Mouse (Mus musculus) left cerebral cortex, postnatal 25 days (tissue): ENCODE results near the gene Ablim1. TPM values are rescaled to one million over a fixed set of nuclear protein-coding genes. Genes with fewer than 3 reads are reported as not detected.

ENCODE experiments used
- DNase-seq, 2 experiments: peaks; one replicate each; pipeline ENCODE4 v3.0.0; 2022; ENCODE audit warnings: low spot score in 2 of 2, mixed read lengths in 1 of 2
- intact Hi-C: fragments of 180-260 bp; cut with DNase I; formaldehyde crosslinking; loops from one replicate; pipeline ENCODE4 v1.15.1; 2025
- total RNA-seq, 2 experiments: library from RNA; stranded (reverse); gene quantifications; 2 replicates each; pipeline ENCODE4 v1.2.3; 2021

The Ablim1 gene
- total RNA-seq = 100 to 1,000 TPM; 106 to 113 TPM

- intact Hi-C loops = loop anchor here (1.0 to 2.0 kb wide), 2 partner anchors 40 to 76 kb away; no protein-coding TSS in a partner anchor
- DNase-seq = peak; percentile 50 to 52
These were observed at the start of gene Ablim1 for GRCm38 (mm10) chr19:57314346-57315012. Gene Ablim1 (minus strand): TSS chr19:57314919.

GRCm38 (mm10) chr19:57363538-57363937, 48.8 kb upstream of the Ablim1 start:
- intact Hi-C loops = no loop called here
- no peak for DNase-seq

DNA sequence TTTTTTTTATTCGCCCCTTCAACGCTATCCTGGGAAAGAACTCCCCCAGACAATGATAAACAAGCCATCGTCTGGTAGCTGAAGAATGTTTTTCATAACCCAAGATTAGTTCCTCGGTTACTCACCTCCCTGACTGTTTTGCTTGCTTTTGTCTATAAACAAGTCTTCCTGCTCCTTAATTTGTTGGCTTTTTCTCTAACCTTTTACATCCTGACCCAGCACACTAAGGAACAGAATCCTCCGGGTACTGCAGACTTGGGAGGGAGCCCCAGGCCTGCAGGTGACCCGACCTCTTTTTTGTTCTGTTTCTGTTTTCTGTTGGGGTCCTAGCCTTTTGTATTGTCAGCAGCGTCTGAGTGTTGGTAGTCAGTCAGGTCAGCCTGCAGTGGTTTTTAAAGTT, 48.4 kb upstream of the Ablim1 start:
- no peak for DNase-seq
- intact Hi-C loops = no loop called here

DNA sequence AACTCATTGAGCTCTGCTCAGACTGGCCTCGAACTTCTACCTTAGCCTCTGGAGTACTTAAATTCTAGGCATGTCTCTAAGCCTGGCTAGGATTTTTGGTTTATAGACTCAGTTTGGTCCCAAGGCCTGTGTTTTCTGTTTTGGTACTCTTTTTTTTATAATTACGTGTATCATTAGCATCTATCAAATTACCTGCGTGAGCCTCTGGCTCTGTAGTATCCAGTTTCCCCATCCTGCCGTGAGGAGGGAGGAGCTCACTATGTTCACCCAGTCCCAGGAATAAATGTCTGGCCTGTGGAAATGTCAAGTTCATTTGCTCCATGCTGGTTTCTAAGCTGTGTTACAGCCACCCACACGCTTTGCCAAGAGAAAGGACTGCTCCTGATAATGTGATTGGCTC, 47.9 kb upstream of the Ablim1 start:
- intact Hi-C loops = no loop called here
- peak in 1 of 2 experiments; percentile 35 for DNase-seq

DNA sequence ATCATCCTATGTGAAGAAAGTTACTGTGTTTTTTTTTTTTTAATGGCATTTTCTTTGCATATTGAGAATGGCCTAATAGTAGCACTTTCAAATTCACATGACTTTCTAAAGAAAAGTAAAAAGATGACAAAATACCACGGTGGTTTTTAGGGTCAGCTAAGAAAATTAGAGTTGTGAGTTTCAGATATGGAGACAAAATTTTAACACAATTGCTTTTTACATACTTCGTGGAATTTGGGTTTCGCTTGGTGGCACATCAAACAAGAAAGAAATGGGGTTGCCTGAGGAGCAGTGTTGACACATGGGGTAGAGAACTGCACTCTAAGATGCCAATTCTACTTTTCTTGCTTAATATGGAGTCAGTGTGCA, 47.2 kb upstream of the Ablim1 start:
- intact Hi-C loops = no loop called here
- DNase-seq = no peak

DNA sequence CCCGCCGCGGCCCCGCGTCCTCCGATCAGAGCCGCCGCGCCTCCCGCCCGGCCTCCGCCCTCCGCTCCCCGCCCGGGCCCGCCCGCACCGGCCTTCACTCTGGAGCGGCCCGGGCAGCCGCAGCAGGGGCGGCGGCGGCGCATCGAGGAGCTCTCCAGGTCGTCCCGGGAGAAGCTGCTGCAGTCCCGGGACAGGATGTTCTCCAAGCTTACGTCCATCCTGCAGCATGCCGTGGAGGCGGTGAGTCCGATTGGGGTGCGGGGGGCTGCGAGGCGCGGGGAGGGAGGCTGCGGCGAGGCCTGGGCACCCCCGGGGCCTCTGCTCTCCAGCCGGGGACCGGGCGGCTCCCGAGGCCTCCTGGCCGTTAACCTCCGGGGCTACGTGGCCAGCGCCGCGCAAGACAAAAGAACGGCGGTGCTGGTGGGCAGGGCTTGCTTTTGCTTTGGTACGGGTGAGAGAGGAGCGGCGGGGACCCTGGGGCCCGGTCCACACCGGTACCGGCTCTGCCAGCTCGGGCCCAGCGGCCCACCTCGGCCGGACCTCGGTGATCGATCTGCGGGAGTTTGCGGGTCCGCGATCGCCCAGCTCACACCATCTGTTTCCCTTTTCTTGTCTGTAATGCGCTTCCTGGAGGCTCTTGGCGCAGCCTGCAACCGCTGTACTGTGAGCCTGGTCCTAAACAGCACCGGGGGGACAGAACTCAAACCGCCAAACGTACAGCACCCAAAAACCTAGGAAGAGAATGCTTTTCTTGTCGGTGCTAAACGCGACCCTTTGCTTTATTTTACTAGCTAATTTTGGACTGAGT, 46.6 kb upstream of the Ablim1 start:
- intact Hi-C loops = no loop called here
- peak; percentile 46 to 58 for DNase-seq

DNA sequence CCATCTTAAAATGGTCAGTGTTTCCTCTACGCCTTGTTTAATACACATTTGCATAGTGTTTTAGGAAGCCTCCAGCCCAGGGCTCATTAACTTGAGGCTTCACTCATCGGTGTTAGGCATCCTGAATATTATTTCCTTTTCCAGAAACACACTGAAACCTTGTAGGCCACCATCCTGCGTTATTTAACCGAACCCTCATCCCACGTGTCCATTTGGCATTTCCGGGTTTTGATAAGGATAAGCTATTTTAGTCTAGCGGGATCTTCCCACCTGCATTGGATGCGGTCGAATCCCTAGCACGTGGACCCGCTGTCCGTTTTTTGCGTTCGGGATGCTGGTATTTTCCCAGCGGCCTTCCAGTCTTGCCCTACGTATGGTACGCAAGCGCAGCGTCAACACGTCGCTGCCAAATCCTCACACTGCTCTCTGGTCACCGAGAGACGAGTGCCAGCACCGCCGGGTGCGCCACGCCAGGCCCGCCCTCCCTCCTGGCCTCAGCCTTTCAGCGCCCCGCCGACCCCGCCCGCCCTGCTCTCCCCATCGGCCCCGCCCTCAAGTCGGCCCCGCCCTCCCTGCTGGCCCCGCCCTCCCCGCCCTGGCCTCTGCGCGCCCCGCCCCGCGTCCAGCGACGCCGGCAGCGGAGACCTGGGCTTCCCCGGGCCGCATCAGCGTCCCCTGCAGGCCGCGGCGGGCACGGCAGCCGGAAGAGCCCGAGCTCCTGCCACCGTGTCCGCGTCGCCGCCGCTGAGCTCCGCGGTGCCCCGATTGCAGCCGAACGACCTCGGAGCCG, 45.8 kb upstream of the Ablim1 start, which contains the start of gene Fam160b1:
Gene Fam160b1 (plus strand): TSS at position 340 of the 790 bp plus-strand sequence.
- peak; percentile 93 to 94 for DNase-seq
- intact Hi-C loops = no loop called here

DNA sequence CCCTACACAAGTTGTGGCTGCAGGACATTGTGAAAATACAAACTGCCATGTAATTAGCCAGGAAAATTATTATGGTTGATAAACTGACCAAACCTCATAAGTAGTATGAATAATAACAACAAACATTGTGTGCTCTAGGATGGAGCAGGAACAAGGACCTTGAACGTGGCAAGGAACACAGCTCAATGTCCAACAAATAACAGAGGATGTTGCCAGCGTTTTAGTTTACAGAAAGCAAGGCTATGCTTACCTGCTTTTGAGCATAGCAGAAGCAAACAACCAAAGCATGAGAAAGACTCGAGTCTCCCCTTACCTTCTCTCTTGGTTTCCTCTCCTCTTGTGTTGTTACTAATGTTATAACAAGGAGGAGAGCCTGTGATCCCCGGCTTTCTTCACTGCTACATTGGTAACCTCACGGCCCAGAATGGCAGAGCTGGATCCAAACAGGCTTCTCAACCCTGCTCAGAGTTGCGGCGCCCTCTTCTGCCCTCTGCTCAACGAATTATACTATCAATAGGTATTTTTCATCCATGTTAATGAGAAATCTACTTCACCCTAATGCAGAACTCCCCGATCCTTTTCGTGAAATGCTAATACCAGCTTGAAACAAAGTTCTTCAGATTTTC, 45.1 kb upstream of the Ablim1 start:
- intact Hi-C loops = no loop called here
- peak; percentile 18 to 33 for DNase-seq

DNA sequence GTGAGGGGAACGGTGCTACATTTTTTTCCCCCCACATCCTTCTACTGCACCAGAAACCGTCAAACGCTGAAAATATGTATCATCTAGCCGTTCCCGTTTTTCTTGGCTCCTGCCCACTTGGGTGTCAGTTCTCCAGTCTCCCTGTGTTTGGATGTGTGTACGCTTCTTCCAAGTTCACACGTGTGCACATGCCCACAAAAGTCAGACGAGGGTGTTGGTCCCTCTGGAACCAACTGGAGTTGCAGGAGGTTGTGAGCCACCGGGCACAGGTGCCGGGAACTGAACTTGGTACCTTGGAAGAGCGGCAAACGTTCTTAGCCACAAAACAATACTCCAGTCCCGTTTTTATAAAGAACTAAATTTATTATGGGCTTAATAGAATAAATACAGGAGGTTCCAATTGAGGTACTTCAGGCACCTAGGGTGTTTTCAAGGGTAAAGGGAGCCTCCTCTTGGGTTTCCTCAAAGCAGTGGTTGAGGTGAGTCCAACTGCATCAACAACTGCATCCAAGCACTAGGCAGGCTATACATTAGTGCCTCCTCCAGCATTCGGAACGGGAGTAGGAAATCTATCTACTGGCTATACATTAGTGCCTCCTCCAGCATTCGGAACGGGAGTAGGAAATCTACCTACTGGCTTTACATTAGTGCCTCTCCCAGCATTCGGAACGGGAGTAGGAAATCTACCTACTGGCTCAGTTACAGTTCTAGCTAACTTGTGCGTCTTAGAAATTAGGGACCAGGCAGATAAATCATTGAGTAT, 44.3 kb upstream of the Ablim1 start:
- DNase-seq = no peak
- intact Hi-C loops = no loop called here

DNA sequence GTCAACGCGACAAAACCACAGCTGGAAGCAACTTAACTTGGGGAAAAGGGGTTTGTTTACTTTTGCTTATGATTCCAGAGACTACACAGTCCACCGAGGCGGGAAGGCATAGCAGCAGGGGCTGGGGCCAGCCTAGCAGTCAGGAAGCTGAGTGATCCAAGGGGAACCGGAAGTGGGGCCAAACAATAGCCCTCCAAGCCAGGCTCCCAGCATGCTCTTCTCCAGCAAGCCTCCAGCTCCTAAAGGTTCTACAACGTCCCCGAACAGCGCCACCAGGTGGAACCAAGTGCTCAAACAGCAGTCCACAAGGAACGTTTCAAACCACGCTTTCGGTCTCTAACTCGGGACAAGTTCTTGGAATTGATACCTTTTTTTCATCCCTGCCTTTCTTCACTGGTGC, 43.6 kb upstream of the Ablim1 start:
- peak; percentile 60 to 71 for DNase-seq
- intact Hi-C loops = no loop called here

DNA sequence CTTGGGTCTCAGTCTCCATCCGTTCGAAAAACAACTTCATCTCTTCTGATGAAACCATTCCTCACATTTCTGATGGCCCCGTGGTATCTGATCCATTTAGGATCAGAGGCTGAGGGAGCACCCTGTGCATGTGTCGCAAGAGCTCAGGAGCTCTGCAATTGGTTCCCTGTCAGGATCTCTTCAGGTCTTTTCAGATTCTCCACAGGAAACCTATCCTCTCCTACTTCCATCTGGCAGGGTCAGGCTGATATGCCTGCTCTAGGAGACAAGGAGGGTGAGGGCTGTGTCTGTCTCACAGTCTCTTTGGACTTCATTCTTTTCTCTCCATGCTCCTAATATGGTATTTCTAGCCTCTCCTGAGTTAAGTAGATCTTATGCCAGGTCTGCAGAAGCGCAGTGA, 43.1 kb upstream of the Ablim1 start:
- intact Hi-C loops = no loop called here
- no peak for DNase-seq

DNA sequence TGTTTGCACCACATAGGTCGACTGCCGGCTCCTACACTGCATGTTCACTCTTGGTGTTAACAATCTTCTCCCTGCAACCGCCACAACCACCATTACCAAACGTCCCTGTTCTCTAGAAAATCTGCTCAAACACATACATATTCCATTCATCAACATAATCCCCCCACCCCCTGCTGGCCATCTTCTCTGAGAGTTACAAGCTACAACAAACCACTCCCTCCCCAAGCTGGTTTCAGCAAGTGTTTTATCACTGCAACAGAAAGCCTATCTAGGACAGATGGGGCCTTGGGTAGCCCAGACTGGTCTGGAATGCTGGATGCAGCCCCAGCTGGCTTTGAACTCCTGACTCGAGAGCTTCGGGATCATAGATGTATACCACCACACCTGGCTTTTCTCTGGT, 42.5 kb upstream of the Ablim1 start:
- intact Hi-C loops = no loop called here
- no peak for DNase-seq

DNA sequence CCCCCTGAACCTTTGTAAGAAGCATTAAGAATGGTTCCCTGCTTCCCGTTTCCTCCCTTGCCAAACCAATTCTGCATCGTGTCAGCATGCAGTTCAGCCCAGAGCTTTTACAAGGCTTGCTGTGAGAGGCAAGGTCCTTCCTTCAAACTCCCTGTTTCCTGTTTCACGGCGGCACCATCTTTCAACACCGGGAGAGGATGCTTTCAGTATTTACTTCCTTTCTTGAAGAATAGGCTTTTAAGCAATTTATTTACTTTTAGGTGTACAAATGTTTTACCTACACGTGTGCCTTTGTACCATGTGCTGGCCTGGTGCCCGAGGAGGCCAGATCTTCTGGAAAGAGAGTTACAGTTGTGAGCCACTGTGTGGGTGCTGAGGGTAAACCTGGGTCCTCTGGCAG, 41.6 kb upstream of the Ablim1 start:
- no peak for DNase-seq
- intact Hi-C loops = no loop called here

GRCm38 (mm10) chr19:57355451-57356251, 40.9 kb upstream of the Ablim1 start:
- intact Hi-C loops = no loop called here
- DNase-seq = no peak

DNA sequence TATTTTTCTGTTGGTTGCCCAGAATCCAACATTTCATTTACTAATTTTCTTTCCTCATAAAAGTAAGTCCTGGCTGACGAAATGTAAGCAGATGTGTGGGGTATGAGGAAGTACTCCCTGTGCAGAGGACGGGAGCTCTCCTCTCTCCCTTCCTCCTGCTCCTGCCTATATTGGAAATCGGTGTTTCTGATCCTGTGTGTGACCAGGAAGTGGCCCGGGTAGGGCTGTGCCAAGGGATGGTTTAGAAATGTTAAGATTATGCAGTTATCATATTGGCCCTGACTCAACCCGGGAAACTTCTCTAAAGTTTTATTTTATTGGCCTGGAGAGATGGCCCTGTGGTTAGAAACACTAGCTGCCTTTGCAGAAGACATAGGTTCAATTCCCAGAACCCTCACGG, 40.0 kb upstream of the Ablim1 start:
- no peak for DNase-seq
- intact Hi-C loops = no loop called here

GRCm38 (mm10) chr19:57354050-57354449, 39.3 kb upstream of the Ablim1 start:
- intact Hi-C loops = no loop called here
- DNase-seq = no peak

GRCm38 (mm10) chr19:57353228-57353627, 38.5 kb upstream of the Ablim1 start:
- DNase-seq = no peak
- intact Hi-C loops = no loop called here

DNA sequence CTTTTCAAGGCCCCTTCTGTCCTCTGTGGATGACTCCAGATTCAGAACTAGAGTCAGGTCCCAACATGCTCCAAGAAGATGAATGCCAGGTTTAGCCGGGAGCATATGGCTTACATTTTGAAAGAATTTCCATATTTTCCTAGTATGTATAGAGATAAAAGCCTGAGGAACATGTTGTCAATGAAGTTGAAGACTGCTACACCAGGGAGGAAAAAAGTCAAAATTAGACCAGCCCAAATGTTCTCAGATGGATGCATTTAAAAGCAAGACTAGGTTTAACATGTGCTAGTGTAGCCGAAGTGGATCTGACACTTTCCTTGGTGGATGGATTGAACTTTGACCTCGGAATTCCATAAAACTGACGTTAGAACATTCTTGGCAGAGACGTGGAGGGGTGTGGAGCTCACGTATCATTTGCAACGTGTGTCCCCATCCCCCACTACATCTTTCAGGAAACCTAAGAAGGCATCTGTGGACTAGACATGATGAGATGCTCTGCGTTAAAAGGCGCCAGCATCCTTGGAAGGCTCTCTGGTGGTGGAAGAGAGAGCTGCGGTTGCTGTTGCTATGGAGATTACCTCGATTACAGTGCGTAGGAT, 37.7 kb upstream of the Ablim1 start:
- DNase-seq = peak; percentile 34 to 82
- intact Hi-C loops = no loop called here
